Mouse (Mus musculus) thymus, adult 2 months (tissue): Measurements from ENCODE around the gene Gm42715. TPM values are rescaled to one million over a fixed set of nuclear protein-coding genes. Genes with fewer than 3 reads are reported as not detected.
"Not testable (repeated sequence)": the region's sequence is repeated elsewhere in the genome, so short reads cannot be mapped to it uniquely, and the experiment has no call there.

Experiments used
- DNase-seq: peaks from one replicate; pipeline ENCODE4 v3.0.0; 2021
- H3K27ac ChIP-seq: fragments of 200-500 bp; 2 replicates; pipeline ENCODE4 v1.5.1; 2012; ENCODE audit warnings: low read length, control low read depth; ENCODE audit not compliant: control insufficient read depth, insufficient read depth
- H3K27me3 ChIP-seq: fragments of 200-500 bp; 2 replicates; pipeline ENCODE4 v1.6.1; 2012; ENCODE audit warnings: mild to moderate bottlenecking, low read length, moderate library complexity, mixed read lengths; ENCODE audit not compliant: control insufficient read depth, insufficient read depth
- H3K36me3 ChIP-seq: fragments of 200-500 bp; 2 replicates; pipeline ENCODE4 v1.6.1; 2012; ENCODE audit warnings: mild to moderate bottlenecking, low read length, moderate library complexity; ENCODE audit not compliant: control insufficient read depth, insufficient read depth
- H3K4me1 ChIP-seq: fragments of 200-500 bp; replicated peaks from 2 replicates; pipeline ENCODE4 v1.6.1; 2012; ENCODE audit warnings: low read length; ENCODE audit not compliant: control insufficient read depth, insufficient read depth
- H3K4me3 ChIP-seq: fragments of 200-500 bp; 2 replicates; pipeline ENCODE4 v1.5.1; 2012; ENCODE audit warnings: mild to moderate bottlenecking, low read length, control low read depth, moderate library complexity; ENCODE audit not compliant: control insufficient read depth, insufficient read depth
- CTCF ChIP-seq: fragments of 200-500 bp; IDR thresholded peaks from 2 replicates; pipeline ENCODE4 v1.5.1; 2012; ENCODE audit warnings: mild to moderate bottlenecking, control low read depth, low read length, moderate library complexity, borderline replicate concordance; ENCODE audit not compliant: control insufficient read depth, poor library complexity, insufficient read depth; ENCODE audit errors: extremely low read depth
- POLR2A ChIP-seq: fragments of 200-500 bp; IDR thresholded peaks from 2 replicates; pipeline ENCODE4 v1.6.1; 2012; ENCODE audit warnings: mild to moderate bottlenecking, low read length, control low read depth, moderate library complexity; ENCODE audit not compliant: control insufficient read depth, poor library complexity, insufficient read depth; ENCODE audit errors: extremely low read depth
- WGBS: fragments of 180-500 bp; shearing (Covaris S2); methylation state at CpG from one replicate; pipeline ENCODE4 v1.1.7; 2018; 5-methylcytosine and 5-hydroxymethylcytosine counted together
- polyA plus RNA-seq: library from polyadenylated mRNA; depleted of rRNA; stranded (reverse); fragments of >200 nt; gene quantifications from 2 replicates; pipeline ENCODE4 v1.2.3, GENCODE M21; 2012

Gene Gm42715
- polyA plus RNA-seq, 1 experiment = 10.4 TPM

GRCm38 (mm10) chr7:127479318-127480225 is 39.8 kb upstream of the Gm42715 start:
- peaks cover 6% of the 10 kb centered on the region for H3K4me1 ChIP-seq
- peak overlapping the region; percentile 57 for H3K4me3 ChIP-seq
- TF ChIP-seq POLR2A (no peak), CTCF (no peak)
- 2% methylated on average over 48 of the region's 48 CpGs for whole genome bisulfite sequencing
- DNase-seq = peak; percentile 51
- H3K27me3 ChIP-seq = no peaks in the 10 kb centered on the region
- H3K36me3 ChIP-seq = peaks cover 45% of the 10 kb centered on the region
- H3K27ac ChIP-seq = peak overlapping the region; percentile 85

DNA sequence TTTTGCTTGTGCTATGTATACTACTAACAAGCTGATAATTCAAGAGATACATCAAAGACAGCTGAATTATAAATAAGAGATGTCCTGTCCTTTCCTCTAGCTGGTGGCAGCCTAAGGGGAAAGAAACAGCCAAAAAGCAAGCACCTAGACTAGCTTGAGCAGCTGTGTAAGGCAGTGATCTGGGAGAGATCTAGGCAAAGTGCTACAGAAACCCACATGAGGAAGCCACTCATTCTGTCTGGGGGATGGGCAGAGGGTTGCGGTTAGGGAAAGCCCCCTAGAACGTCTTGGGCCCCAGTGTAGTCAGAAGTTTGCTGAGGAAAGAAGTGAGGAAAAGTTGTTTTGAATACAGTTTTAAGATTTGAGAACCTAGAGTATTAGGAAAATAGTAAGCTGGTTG is 39.1 kb upstream of the Gm42715 start:
- TF ChIP-seq CTCF (no peak), POLR2A (no peak)
- WGBS = 0% methylated on average over 2 of the region's 2 CpGs
- Histone ChIP-seq H3K27me3 (no peaks in the 10 kb centered on the region), H3K4me3 (peak overlapping the region; percentile 57), H3K36me3 (peaks cover 45% of the 10 kb centered on the region), H3K4me1 (peaks cover 6% of the 10 kb centered on the region), H3K27ac (peak overlapping the region; percentile 85)
- peak; percentile 78 for DNase-seq

DNA sequence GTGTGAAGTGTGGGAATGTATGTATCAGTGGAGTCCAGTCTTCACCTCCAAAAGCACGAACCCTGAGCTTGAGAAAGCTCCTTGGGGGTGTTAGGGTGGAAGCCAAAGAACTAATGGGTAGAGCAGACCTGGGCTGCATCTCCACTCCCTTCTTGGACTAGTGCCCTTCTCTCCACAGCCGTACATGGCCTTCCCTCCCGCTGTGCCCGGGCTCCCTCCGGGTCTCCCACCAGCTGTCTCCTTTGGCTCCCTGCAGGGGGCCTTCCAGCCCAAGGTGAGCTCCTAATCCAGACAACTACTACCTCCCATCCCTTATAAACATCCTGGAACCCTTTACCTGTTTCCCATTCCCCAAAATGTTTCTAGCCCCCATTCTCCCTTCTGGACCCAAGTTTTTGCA is 34.0 kb upstream of the Gm42715 start:
- TF ChIP-seq CTCF (no peak), POLR2A (no peak)
- DNase-seq = no peak
- Histone ChIP-seq H3K36me3 (peaks cover 83% of the 10 kb centered on the region), H3K4me3 (no peak overlapping the region), H3K27ac (no peak overlapping the region), H3K27me3 (no peaks in the 10 kb centered on the region), H3K4me1 (peaks cover 6% of the 10 kb centered on the region)
- WGBS = 94% methylated on average over 5 of the region's 5 CpGs

- peaks cover 78% of the 10 kb centered on the region for H3K36me3 ChIP-seq
- not testable (repeated sequence) for DNase-seq, H3K4me1 ChIP-seq
These were observed 31.0 kb upstream of the Gm42715 start for GRCm38 (mm10) chr7:127488364-127488763.

DNA sequence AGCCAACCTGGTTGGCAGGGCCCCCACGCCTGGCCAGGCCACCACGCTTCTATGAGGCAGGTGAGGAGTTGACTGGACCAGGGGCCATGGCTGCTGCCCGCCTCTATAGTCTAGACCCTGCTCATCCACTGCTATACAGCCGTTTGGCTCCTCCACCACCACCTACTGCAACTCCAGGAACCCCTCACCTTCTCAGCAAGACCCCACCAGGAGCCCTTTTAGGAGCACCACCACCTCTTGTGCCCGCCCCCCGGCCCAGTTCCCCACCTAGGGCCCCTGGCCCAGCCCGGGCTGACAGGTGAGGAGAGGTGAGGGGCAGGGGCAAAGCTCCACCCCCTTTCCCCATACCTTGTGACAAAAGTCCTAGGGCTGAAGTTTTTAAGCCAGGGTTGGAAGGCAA is 29.4 kb upstream of the Gm42715 start:
- peaks cover 64% of the 10 kb centered on the region for H3K36me3 ChIP-seq
- TF ChIP-seq CTCF (no peak), POLR2A (no peak)
- H3K27me3 ChIP-seq = no peaks in the 10 kb centered on the region
- no peak overlapping the region for H3K4me3 ChIP-seq
- DNase-seq = no peak
- over 99% methylated on average over 7 of the region's 7 CpGs for WGBS
- H3K4me1 ChIP-seq = no peaks in the 10 kb centered on the region
- no peak overlapping the region for H3K27ac ChIP-seq

More at GRCm38 (mm10) chr7:127488364-127488763, 31.0 kb upstream of the Gm42715 start:
- not testable (repeated sequence) for H3K4me3 ChIP-seq, H3K27me3 ChIP-seq, H3K27ac ChIP-seq
- 91% methylated on average over 4 of the region's 5 CpGs for WGBS

DNA sequence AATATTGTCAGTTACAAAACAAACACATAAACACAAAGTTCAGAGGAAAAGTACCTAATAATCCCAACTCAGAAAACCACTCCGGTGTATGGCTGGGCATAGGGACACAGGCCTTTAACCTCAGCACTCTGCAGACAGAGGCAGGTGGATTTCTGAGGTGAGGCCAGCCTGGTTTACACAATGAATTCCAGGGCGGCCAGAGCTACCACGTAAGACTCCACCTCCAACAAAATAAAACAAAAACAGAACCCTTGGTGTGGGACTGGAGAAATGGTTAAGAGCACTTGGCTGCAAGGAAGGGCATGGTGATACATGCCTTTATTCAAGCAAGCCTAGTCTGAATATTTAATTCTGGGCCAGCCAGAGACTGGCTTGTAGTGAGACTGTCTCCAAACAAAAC is 27.5 kb upstream of the Gm42715 start:
- H3K27me3 ChIP-seq = no peaks in the 10 kb centered on the region
- no peak overlapping the region for H3K27ac ChIP-seq
- H3K4me1 ChIP-seq = no peaks in the 10 kb centered on the region
- 98% methylated on average over 3 of the region's 3 CpGs for WGBS
- H3K36me3 ChIP-seq = peaks cover 46% of the 10 kb centered on the region
- H3K4me3 ChIP-seq = no peak overlapping the region
- TF ChIP-seq POLR2A (no peak), CTCF (no peak)
- no peak for DNase-seq

DNA sequence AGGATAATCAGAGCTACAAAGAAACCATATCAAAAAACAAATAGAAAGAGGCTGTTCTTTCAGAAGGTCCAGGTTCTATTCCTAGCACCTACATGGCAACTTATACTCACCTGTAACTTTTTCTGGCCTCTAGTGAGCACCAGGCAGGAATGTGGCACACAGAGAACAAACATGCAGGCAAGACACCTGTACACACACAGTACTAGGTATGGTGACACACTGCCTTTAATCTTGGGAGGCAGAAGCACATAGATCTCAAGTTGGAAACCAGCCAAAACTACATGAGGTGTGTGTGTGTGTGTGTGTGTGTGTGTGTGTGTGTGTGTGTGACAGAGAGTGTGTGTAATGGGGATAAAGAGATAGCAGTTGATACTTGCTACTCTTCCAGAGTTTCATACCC is 24.7 kb upstream of the Gm42715 start:
- no peak for DNase-seq
- TF ChIP-seq POLR2A = no peak
- no peak for TF ChIP-seq CTCF
- no peaks in the 10 kb centered on the region for H3K27me3 ChIP-seq
- no peak overlapping the region for H3K4me3 ChIP-seq
- H3K27ac ChIP-seq = no peak overlapping the region
- H3K36me3 ChIP-seq = peaks cover 20% of the 10 kb centered on the region
- H3K4me1 ChIP-seq = no peaks in the 10 kb centered on the region

DNA sequence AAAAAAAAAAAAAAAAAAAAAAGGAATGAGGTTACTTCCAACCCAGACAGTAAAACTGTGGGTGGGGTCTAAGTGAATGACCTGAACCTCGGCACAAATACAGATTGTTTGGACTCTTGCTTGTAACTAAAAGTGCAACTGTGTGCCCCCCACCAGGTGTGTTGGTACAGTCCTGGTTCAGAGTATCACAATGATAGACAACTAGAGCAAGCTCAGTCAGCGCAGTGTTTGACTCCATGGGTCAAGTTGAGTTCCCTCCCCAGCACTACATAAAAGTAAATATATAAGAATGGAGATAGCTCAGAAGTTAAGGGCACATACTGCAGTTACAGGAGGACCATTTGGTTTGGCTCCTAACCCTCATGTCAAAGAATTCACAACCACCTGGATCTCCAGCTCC is 22.0 kb upstream of the Gm42715 start:
- no peaks in the 10 kb centered on the region for H3K36me3 ChIP-seq
- WGBS = 91% methylated on average over 2 of the region's 2 CpGs
- H3K4me3 ChIP-seq = no peak overlapping the region

More for the DNA sequence above, 22.0 kb upstream of the Gm42715 start:
- DNase-seq = no peak
- no peaks in the 10 kb centered on the region for H3K27me3 ChIP-seq
- TF ChIP-seq CTCF = no peak
- TF ChIP-seq POLR2A = no peak
- H3K27ac ChIP-seq = no peak overlapping the region
- no peaks in the 10 kb centered on the region for H3K4me1 ChIP-seq
